Mouse (Mus musculus) liver, embryonic 14.5 days (tissue): ENCODE measurements around the gene Hivep2. TPM values are rescaled to one million over a fixed set of nuclear protein-coding genes. Genes with fewer than 3 reads are reported as not detected.

Source experiments
- ATAC-seq: fragments of 200-750 bp; cut with Nextera tagmentation; 2 replicates; pipeline ENCODE4 v1.8.0; 2017; ENCODE audit warnings: moderate number of reproducible peaks, mild to moderate bottlenecking, moderate library complexity; ENCODE audit not compliant: insufficient read depth
- DNase-seq, 3 experiments: peaks; one replicate each; pipeline ENCODE4 v3.0.0-alpha.2; 2012 to 2013; ENCODE audit warnings: low read depth in 3 of 3, low spot score in 3 of 3
- H3K27ac ChIP-seq: fragments of 300-500 bp; sonication (generic); 2 replicates; pipeline ENCODE4 v1.5.1; 2014; ENCODE audit warnings: moderate library complexity, mild to moderate bottlenecking, control low read depth, inconsistent platforms
- H3K27me3 ChIP-seq: fragments of 300-500 bp; sonication (generic); 2 replicates; pipeline ENCODE4 v1.6.1; 2014; ENCODE audit warnings: mild to moderate bottlenecking, low read length, moderate library complexity; ENCODE audit not compliant: control insufficient read depth, insufficient read depth
- H3K36me3 ChIP-seq: fragments of 300-500 bp; sonication (generic); replicated peaks from 2 replicates; pipeline ENCODE4 v1.6.1; 2014; ENCODE audit warnings: low read depth; ENCODE audit not compliant: control insufficient read depth, insufficient read depth
- H3K4me1 ChIP-seq, 2 experiments: fragments of 200-500 bp in 1 of 2; fragments of 300-500 bp in 1 of 2; sonication (generic) in 1 of 2; replicated peaks; 2 replicates each; pipeline ENCODE4 v1.6.1; 2012 to 2014; ENCODE audit warnings: antibody characterized with exemption in 1 of 2, inconsistent platforms in 1 of 2, low read length in 1 of 2; ENCODE audit not compliant: control insufficient read depth in 2 of 2, insufficient read depth in 2 of 2
- H3K4me2 ChIP-seq: fragments of 300-500 bp; sonication (generic); 2 replicates; pipeline ENCODE4 v1.6.1; 2014; ENCODE audit warnings: low read depth, mild to moderate bottlenecking, control low read depth, moderate library complexity
- H3K4me3 ChIP-seq, 2 experiments: fragments of 200-500 bp in 1 of 2; fragments of 300-500 bp in 1 of 2; sonication (generic) in 1 of 2; 2 replicates each; pipeline ENCODE4 v1.5.1; 2012 to 2014; ENCODE audit warnings: low read depth in 2 of 2, low read length in 2 of 2, mild to moderate bottlenecking in 2 of 2, control low read depth in 1 of 2, inconsistent platforms in 1 of 2, moderate library complexity in 1 of 2; ENCODE audit not compliant: insufficient read depth in 1 of 2
- H3K9ac ChIP-seq: fragments of 300-500 bp; sonication (generic); replicated peaks from 2 replicates; pipeline ENCODE4 v1.6.1; 2014; ENCODE audit warnings: mild to moderate bottlenecking, control low read depth, moderate library complexity
- H3K9me3 ChIP-seq: fragments of 300-500 bp; sonication (generic); 2 replicates; pipeline ENCODE4 v1.6.1; 2016; ENCODE audit warnings: low read length, mixed read lengths; ENCODE audit not compliant: control insufficient read depth
- CTCF ChIP-seq: IDR thresholded peaks from 2 replicates; pipeline ENCODE4 v1.5.1; 2016; ENCODE audit warnings: antibody characterized with exemption, low read depth, control low read depth
- EP300 ChIP-seq: IDR thresholded peaks from 2 replicates; pipeline ENCODE4 v1.6.1; 2016; ENCODE audit warnings: antibody characterized with exemption, low read depth
- WGBS: fragments of 180-500 bp; shearing (Covaris S2); extraction: QIAGEN DNeasy Blood & Tissue Kit; methylation state at CpG from one replicate; pipeline ENCODE4 v1.1.7; 2014; ENCODE audit not compliant: insufficient replicate concordance; 5-methylcytosine and 5-hydroxymethylcytosine counted together
- polyA plus RNA-seq, 2 experiments: library from polyadenylated mRNA; depleted of rRNA in 1 of 2; stranded (reverse) in 1 of 2; unstranded in 1 of 2; fragments of >200 nt; fragmentation: Nextera tagmentation in 1 of 2; extraction: Ambion mirVana in 1 of 2; gene quantifications; 2 replicates each; pipeline versions ENCODE4 v1.2.1 to v1.2.3; 2012 to 2014

The Hivep2 gene
- polyA plus RNA-seq, 2 experiments = 0.32 to 0.33 TPM

GRCm38 (mm10) chr10:14070498-14071079 is 104.7 kb downstream of the Hivep2 start:
- Histone ChIP-seq H3K4me3 (no peak overlapping the region), H3K36me3 (no peaks in the 10 kb centered on the region), H3K4me1 (no peaks in the 10 kb centered on the region), H3K27ac (no peak overlapping the region), H3K4me2 (no peak overlapping the region), H3K9me3 (no peaks in the 10 kb centered on the region), H3K27me3 (no peaks in the 10 kb centered on the region), H3K9ac (no peak overlapping the region)
- DNase-seq = no peak
- no peak for TF ChIP-seq CTCF
- no peak for TF ChIP-seq EP300
- no peak for ATAC-seq
- 51% methylated on average over 5 of the region's 5 CpGs for WGBS

- whole genome bisulfite sequencing = 58% methylated on average over 3 of the region's 3 CpGs
- Histone ChIP-seq H3K27ac (no peak overlapping the region), H3K27me3 (no peaks in the 10 kb centered on the region), H3K9ac (no peak overlapping the region), H3K4me1 (no peaks in the 10 kb centered on the region), H3K9me3 (no peaks in the 10 kb centered on the region), H3K36me3 (no peaks in the 10 kb centered on the region), H3K4me2 (no peak overlapping the region), H3K4me3 (no peak overlapping the region)
- ATAC-seq = no peak
- TF ChIP-seq CTCF (no peak), EP300 (no peak)
- no peak for DNase-seq
Measured at GRCm38 (mm10) chr10:14072504-14072903, 106.6 kb downstream of the Hivep2 start.

GRCm38 (mm10) chr10:14075767-14076166 is 109.9 kb downstream of the Hivep2 start:
- 54% methylated on average over 5 of the region's 5 CpGs for WGBS
- no peak for ATAC-seq
- TF ChIP-seq CTCF (no peak), EP300 (no peak)

GRCm38 (mm10) chr10:14076880-14077279 is 111.0 kb downstream of the Hivep2 start:
- Histone ChIP-seq H3K9me3 (no peaks in the 10 kb centered on the region), H3K4me2 (no peak overlapping the region), H3K27me3 (no peaks in the 10 kb centered on the region), H3K4me3 (no peak overlapping the region), H3K27ac (no peak overlapping the region), H3K9ac (no peak overlapping the region), H3K4me1 (no peaks in the 10 kb centered on the region), H3K36me3 (no peaks in the 10 kb centered on the region)
- 75% methylated on average over 9 of the region's 9 CpGs for WGBS
- no peak for TF ChIP-seq EP300
- no peak for TF ChIP-seq CTCF
- DNase-seq (no peak), ATAC-seq (no peak)

More at GRCm38 (mm10) chr10:14075767-14076166, 109.9 kb downstream of the Hivep2 start:
- DNase-seq = no peak
- no peak overlapping the region for H3K4me3 ChIP-seq
- no peaks in the 10 kb centered on the region for H3K9me3 ChIP-seq
- no peak overlapping the region for H3K4me2 ChIP-seq
- H3K4me1 ChIP-seq = no peaks in the 10 kb centered on the region
- no peak overlapping the region for H3K9ac ChIP-seq
- H3K36me3 ChIP-seq = no peaks in the 10 kb centered on the region
- H3K27me3 ChIP-seq = no peaks in the 10 kb centered on the region
- H3K27ac ChIP-seq = no peak overlapping the region

- ATAC-seq (no peak), DNase-seq (no peak)
- no peak overlapping the region for H3K4me3 ChIP-seq
- 64% methylated on average over 6 of the region's 6 CpGs for WGBS
- H3K27me3 ChIP-seq = no peaks in the 10 kb centered on the region
- H3K9ac ChIP-seq = no peak overlapping the region
- H3K4me2 ChIP-seq = no peak overlapping the region
- H3K36me3 ChIP-seq = no peaks in the 10 kb centered on the region
- TF ChIP-seq CTCF (no peak), EP300 (no peak)
- no peak overlapping the region for H3K27ac ChIP-seq
- no peaks in the 10 kb centered on the region for H3K9me3 ChIP-seq
- no peaks in the 10 kb centered on the region; a peak in 1 of 4 replicates for H3K4me1 ChIP-seq
Measured at GRCm38 (mm10) chr10:14080830-14081229, 115.0 kb downstream of the Hivep2 start.
